Mouse (Mus musculus): ENCODE data around the gene Dnlz.

GRCm38 (mm10) chr2:26299336-26299735, 52.6 kb downstream of the Dnlz start:
- no peak for TF ChIP-seq CTCF (IDR thresholded peaks at IDR 0.05; ENCODE audit: low read depth)
- TF ChIP-seq EP300 (optimal IDR thresholded peaks at IDR 0.05): no peak
